Mouse (Mus musculus) myocyte (in vitro differentiated cells): ENCODE measurements around the gene Sertad3.

Experiments used
- MAX ChIP-seq: IDR thresholded peaks from one replicate; pipeline ENCODE4 v1.6.1; 2011; ENCODE audit warnings: low read depth, mild to moderate bottlenecking, control low read depth
- POLR2A ChIP-seq: IDR thresholded peaks from one replicate; pipeline ENCODE4 v1.6.1; 2011; ENCODE audit warnings: low read depth, mild to moderate bottlenecking, control low read depth, moderate library complexity; ENCODE audit not compliant: insufficient read length

GRCm38 (mm10) chr7:27506765-27507370, 33.3 kb downstream of the Sertad3 start:
- TF ChIP-seq POLR2A = no peak
- TF ChIP-seq MAX = no peak
